7 mouse cellular contexts compared by ENCODE assay signal in the genomic region with DNA sequence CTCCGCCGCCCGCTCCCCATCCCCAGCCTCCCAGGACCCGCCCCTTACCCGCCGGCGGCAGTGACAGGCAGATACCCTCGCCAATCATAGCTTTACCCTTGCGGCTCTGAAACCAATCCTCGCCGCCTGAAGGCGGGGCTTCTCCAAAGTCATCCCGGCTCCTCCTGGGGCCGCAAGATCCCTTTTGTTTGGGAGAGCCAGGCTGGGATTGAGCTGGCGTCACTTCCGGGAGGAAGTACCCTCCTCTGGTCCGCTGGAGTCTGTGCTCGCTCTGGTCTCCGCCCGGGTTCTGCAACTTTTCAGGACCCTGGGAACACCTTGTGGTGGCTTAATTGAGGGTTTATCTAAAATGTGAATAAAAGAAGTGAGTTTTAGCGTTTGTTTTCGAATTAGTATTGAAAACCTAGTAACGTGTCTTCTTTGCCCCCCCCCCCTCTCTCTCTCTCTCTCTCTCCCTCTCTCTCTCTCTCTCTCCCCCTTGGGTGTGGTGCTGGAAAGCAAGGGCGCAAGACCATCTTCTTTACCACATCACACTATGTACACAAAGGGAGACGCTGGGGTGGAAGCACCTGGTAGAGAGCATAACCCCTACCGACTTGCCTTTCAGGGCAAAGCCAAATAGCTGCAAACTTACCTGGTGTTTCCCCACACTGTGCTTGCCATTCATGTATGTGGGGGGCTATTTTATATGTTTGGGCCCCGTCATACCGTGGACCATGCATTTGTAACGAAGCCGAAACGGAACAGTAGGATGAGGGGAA. TPM values are rescaled to one million over a fixed set of nuclear protein-coding genes. Genes with fewer than 3 reads are reported as not detected.
DNase-seq lines count a peak whose midpoint lies in the region; ATAC-seq and TF ChIP-seq lines count a peak whose summit lies in the region.

A gene (minus strand): TSS at position 210 of the 761 bp plus-strand sequence.

- TF ChIP-seq POLR2A in spleen, adult 2 months (IDR thresholded peaks at IDR 0.05; ENCODE audit: low read depth, low read length): peak; percentile 28; the same call in 1 of the 2 replicates

- H3K4me3 ChIP-seq in limb, embryonic 11.5 days (ENCODE audit: low read depth, low read length): peak within 1 kb of the TSS; percentile 89
- H3K4me3 ChIP-seq in midbrain, embryonic 14.5 days (replicated peaks; ENCODE audit: low read depth, low read length): peak within 1 kb of the TSS; percentile 76
- H3K4me3 ChIP-seq in spleen, adult 2 months (ENCODE audit: extremely low read depth, insufficient read depth, insufficient read length): peak within 1 kb of the TSS; percentile 64

- H3K36me3 ChIP-seq in limb, embryonic 11.5 days (ENCODE audit: control insufficient read depth, insufficient read depth, low read length): peaks cover 3% of the 10 kb centered on the region; the same call in 1 of the 2 replicates
- 0 out of 2 replicates have a peak, but pooled peaks cover 2% of the 10 kb centered on the region for H3K36me3 ChIP-seq in midbrain, embryonic 14.5 days (ENCODE audit: control insufficient read depth, insufficient read depth, low read length)
- H3K36me3 ChIP-seq in spleen, adult 2 months (ENCODE audit: control insufficient read depth, insufficient read depth, low read length): no peaks in the 10 kb centered on the region

- peak within 1 kb of the TSS; percentile 84 for H3K9ac ChIP-seq in limb, embryonic 11.5 days (ENCODE audit: low read length)
- H3K9ac ChIP-seq in midbrain, embryonic 14.5 days (replicated peaks; ENCODE audit: low read length): peak within 1 kb of the TSS; percentile 91

- H3K4me2 ChIP-seq in limb, embryonic 11.5 days (ENCODE audit: low read depth, severe bottlenecking): peak within 1 kb of the TSS; percentile 83
- H3K4me2 ChIP-seq in midbrain, embryonic 14.5 days (ENCODE audit: low read length): peak within 1 kb of the TSS; percentile 79

- H3K9me3 ChIP-seq in limb, embryonic 11.5 days (ENCODE audit: control insufficient read depth, low read length): no peaks in the 10 kb centered on the region
- H3K9me3 ChIP-seq in midbrain, embryonic 14.5 days (ENCODE audit: control insufficient read depth, low read length): no peaks in the 10 kb centered on the region

- 4% methylated on average over 31 of the region's 31 CpGs for WGBS in limb, embryonic 11.5 days
- 2% methylated on average over 31 of the region's 31 CpGs for WGBS in midbrain, embryonic 14.5 days
- 1% methylated on average over 31 of the region's 31 CpGs for WGBS in spleen, adult 2 months

- DNase-seq in adrenal gland, adult 8-10 months: peak; percentile 98
- peak; percentile 98 for DNase-seq in embryo, embryonic 9.5 days (ENCODE audit: extremely low spot score)
- peak; percentile 100 for DNase-seq in heart, adult 11 months
- peak; percentile 99 for DNase-seq in kidney, adult 18-20 months
- DNase-seq in limb, embryonic 11.5 days (ENCODE audit: low spot score): peak; percentile 99
- peak; percentile 99 for DNase-seq in midbrain, embryonic 14.5 days
- peak; percentile 26 to 77 for DNase-seq in spleen, adult 2 months (ENCODE audit: low read depth in 1 of 2, low spot score in 2 of 2)

- H3K4me1 ChIP-seq in limb, embryonic 11.5 days (ENCODE audit: control insufficient read depth, insufficient read depth, low read length): peaks cover 13% of the 10 kb centered on the region
- H3K4me1 ChIP-seq in midbrain, embryonic 14.5 days (ENCODE audit: control insufficient read depth, insufficient read depth, low read length): peaks cover 22% of the 10 kb centered on the region
- peaks cover 4% of the 10 kb centered on the region; the same call in 1 of the 2 replicates for H3K4me1 ChIP-seq in spleen, adult 2 months (ENCODE audit: control insufficient read depth, insufficient read depth, insufficient read length)

- no peak for TF ChIP-seq CTCF in spleen, adult 2 months (IDR thresholded peaks at IDR 0.05; ENCODE audit: extremely low read depth, insufficient read depth, insufficient read length, insufficient replicate concordance)

- ATAC-seq in limb, embryonic 11.5 days (ENCODE audit: insufficient number of reproducible peaks, low FRiP score, low TSS enrichment, low read depth): peak; percentile 99
- ATAC-seq in midbrain, embryonic 14.5 days (ENCODE audit: low FRiP score, low TSS enrichment): peak; percentile 99

- H3K27me3 ChIP-seq in limb, embryonic 11.5 days (ENCODE audit: control insufficient read depth, insufficient read depth, low read length): no peaks in the 10 kb centered on the region
- no peaks in the 10 kb centered on the region for H3K27me3 ChIP-seq in midbrain, embryonic 14.5 days (ENCODE audit: control insufficient read depth, insufficient read depth, low read length)
- peaks cover 6% of the 10 kb centered on the region; the same call in 1 of the 2 replicates for H3K27me3 ChIP-seq in spleen, adult 2 months (ENCODE audit: control insufficient read depth, insufficient read depth, low read length)

- H3K27ac ChIP-seq in limb, embryonic 11.5 days (replicated peaks; ENCODE audit: low read depth, low read length): peak within 1 kb of the TSS; percentile 57; the same call in 1 of the 2 replicates
- H3K27ac ChIP-seq in midbrain, embryonic 14.5 days (replicated peaks; ENCODE audit: low read depth, low read length): peak within 1 kb of the TSS; percentile 92
- H3K27ac ChIP-seq in spleen, adult 2 months (ENCODE audit: insufficient read depth, low read length): peak within 1 kb of the TSS; percentile 49

RNA-seq across cellular contexts. Expression of the gene that starts here (rescaled TPM):
- 10 to 100 TPM; 15.7 to 29.3 (median 20.8) TPM for total RNA-seq in adrenal gland, adult 8-10 months (2022)
- polyA plus RNA-seq in limb, embryonic 11.5 days (2014; fragmentation: Nextera tagmentation; extraction: Ambion mirVana): 40.2 and 50.8 TPM in 2 replicates
- polyA plus RNA-seq in midbrain, embryonic 14.5 days (2014; fragmentation: Nextera tagmentation; extraction: Ambion mirVana): 36.5 and 59.7 TPM in 2 replicates
- polyA plus RNA-seq in spleen, adult 2 months (2012; rRNA removed): 1.3 and 1.6 TPM in 2 replicates

Comparison
In these comparisons a context has a peak if more than half of its experiments do, and no peak if none do; other contexts are left out.
1. Peak in every context shown above with its lines: DNase-seq, ATAC-seq, H3K4me3 ChIP-seq and H3K27ac ChIP-seq.
2. RNA of the gene that starts here (polyA plus RNA-seq): 36.5 to 59.7 TPM in midbrain, embryonic 14.5 days and 40.2 to 50.8 TPM in limb, embryonic 11.5 days; 1.3 to 1.6 TPM in spleen, adult 2 months; every median in the first group is over 10 times any median in the second.